Mouse (Mus musculus) kidney, adult 2 months (tissue): ENCODE data around the gene Perp. TPM values are rescaled to one million over a fixed set of nuclear protein-coding genes. Genes with fewer than 3 reads are reported as not detected.

Source experiments
- DNase-seq: peaks from one replicate; pipeline ENCODE4 v3.0.0; 2021
- H3K27ac ChIP-seq: fragments of 200-500 bp; 2 replicates; pipeline ENCODE4 v1.5.1; 2012; ENCODE audit warnings: low read depth, low read length, control low read depth, inconsistent platforms; ENCODE audit not compliant: insufficient read depth
- H3K27me3 ChIP-seq: fragments of 200-500 bp; replicated peaks from 2 replicates; pipeline ENCODE4 v1.6.1; 2012; ENCODE audit warnings: mild to moderate bottlenecking, moderate library complexity, low read length, inconsistent platforms; ENCODE audit not compliant: control insufficient read depth, insufficient read depth
- H3K36me3 ChIP-seq: fragments of 200-500 bp; 2 replicates; pipeline ENCODE4 v1.6.1; 2012; ENCODE audit warnings: mild to moderate bottlenecking, moderate library complexity, low read length, inconsistent platforms; ENCODE audit not compliant: control insufficient read depth, insufficient read depth
- H3K4me1 ChIP-seq: fragments of 200-500 bp; 2 replicates; pipeline ENCODE4 v1.6.1; 2011; ENCODE audit warnings: low read length; ENCODE audit not compliant: control insufficient read depth, insufficient read depth
- H3K4me3 ChIP-seq: fragments of 200-500 bp; 2 replicates; pipeline ENCODE4 v1.5.1; 2011; ENCODE audit warnings: mild to moderate bottlenecking, low read depth, low read length, control low read depth; ENCODE audit not compliant: insufficient read depth
- CTCF ChIP-seq: fragments of 200-500 bp; conservative IDR thresholded peaks from 2 replicates; pipeline ENCODE4 v1.5.1; 2011; ENCODE audit warnings: low read depth, mild to moderate bottlenecking, control low read depth, low read length, moderate library complexity, mixed read lengths; ENCODE audit not compliant: insufficient read depth, insufficient read length
- POLR2A ChIP-seq: fragments of 200-500 bp; IDR thresholded peaks from one replicate; pipeline ENCODE4 v1.6.1; 2011; ENCODE audit warnings: low read depth, low read length, control low read depth
- WGBS: fragments of 180-500 bp; shearing (Covaris S2); methylation state at CpG from one replicate; pipeline ENCODE4 v1.1.7; 2018; 5-methylcytosine and 5-hydroxymethylcytosine counted together
- polyA plus RNA-seq: library from polyadenylated mRNA; depleted of rRNA; stranded (reverse); fragments of >200 nt; gene quantifications from 2 replicates; pipeline ENCODE4 v1.2.3, GENCODE M21; 2012

The Perp gene
- polyA plus RNA-seq, 1 experiment: 56.2 TPM

DNA sequence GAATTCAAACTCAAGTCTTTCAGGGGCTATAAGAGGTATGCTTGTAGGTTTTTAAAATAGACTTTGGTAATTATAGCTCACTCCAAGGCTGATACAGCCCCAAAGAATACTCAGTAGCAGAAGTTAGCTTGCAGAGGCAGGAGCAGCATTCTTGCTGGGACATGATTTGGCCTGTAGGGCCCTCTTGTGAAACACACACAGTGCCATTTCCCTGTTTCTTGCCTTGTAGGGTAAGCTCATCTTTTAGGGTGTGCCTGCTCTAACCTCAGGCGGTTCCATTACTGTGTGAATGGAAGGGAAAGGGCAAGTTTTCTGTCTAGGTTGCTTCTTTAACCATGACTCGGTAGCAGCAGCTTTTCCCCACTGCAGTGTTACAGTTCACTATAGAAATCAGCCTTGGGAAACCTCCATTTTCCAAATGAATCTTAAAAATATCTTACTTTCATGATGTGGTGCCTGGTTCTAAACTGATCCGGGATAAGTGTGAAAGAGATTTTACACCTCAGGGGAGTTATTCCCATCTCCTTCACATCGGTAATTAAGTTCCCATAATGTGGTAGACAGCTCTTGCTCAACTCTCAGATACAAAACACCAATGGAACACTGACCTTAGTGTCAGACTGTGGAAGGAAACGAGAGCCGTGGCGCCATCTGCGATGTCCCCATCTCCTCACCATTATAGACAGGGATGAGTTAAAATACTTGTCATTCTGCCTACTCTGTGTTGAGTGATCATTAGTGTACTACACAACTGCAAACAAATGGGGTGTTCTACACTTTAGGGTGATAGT, 1.8 kb downstream of the Perp start:
- WGBS: 87% methylated on average over 8 of the region's 8 CpGs
- H3K27me3 ChIP-seq: no peaks in the 10 kb centered on the region
- H3K36me3 ChIP-seq: no peaks in the 10 kb centered on the region
- no peak overlapping the region for H3K27ac ChIP-seq
- peaks cover 5% of the 10 kb centered on the region; the same call in 1 of the 2 replicates for H3K4me1 ChIP-seq
- 0 out of 2 replicates have a peak, but pooled peaks have one; percentile 5 for TF ChIP-seq CTCF
- no peak for TF ChIP-seq POLR2A
- no peak overlapping the region for H3K4me3 ChIP-seq
- no peak for DNase-seq

DNA sequence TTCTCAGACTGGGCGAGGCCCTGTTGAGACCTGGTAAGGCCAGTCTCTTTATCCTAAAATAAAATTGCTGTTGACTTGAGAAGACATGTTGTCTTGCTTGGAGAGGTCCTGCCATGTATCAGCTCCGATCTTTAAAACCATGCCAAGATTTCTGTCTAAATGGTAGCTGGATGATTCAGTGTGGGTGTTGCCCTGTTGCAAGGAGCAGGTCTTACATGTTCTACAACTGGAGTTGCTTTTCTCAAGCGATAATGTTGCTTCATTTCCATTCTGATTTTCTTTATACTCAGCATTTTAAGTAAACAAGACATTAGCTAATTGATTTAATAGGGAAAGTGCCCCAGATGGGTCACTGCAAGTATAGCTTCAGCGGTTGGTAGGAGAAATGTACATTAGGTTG, 5.4 kb downstream of the Perp start:
- no peaks in the 10 kb centered on the region for H3K27me3 ChIP-seq
- H3K27ac ChIP-seq: no peak overlapping the region
- no peak for TF ChIP-seq POLR2A
- no peak for TF ChIP-seq CTCF
- 85% methylated on average over 4 of the region's 4 CpGs for WGBS
- H3K4me3 ChIP-seq: no peak overlapping the region
- H3K4me1 ChIP-seq: peaks cover 5% of the 10 kb centered on the region; the same call in 1 of the 2 replicates
- no peak for DNase-seq
- H3K36me3 ChIP-seq: no peaks in the 10 kb centered on the region

- Histone ChIP-seq H3K36me3 (no peaks in the 10 kb centered on the region; the same call in 1 of the 2 replicates), H3K27me3 (no peaks in the 10 kb centered on the region), H3K4me1 (no peaks in the 10 kb centered on the region), H3K4me3 (no peak overlapping the region), H3K27ac (no peak overlapping the region)
- DNase-seq: no peak
- TF ChIP-seq POLR2A: no peak
- 93% methylated on average over 7 of the region's 7 CpGs for WGBS
Observed at GRCm38 (mm10) chr10:18853417-18853816, 8.6 kb downstream of the Perp start.

DNA sequence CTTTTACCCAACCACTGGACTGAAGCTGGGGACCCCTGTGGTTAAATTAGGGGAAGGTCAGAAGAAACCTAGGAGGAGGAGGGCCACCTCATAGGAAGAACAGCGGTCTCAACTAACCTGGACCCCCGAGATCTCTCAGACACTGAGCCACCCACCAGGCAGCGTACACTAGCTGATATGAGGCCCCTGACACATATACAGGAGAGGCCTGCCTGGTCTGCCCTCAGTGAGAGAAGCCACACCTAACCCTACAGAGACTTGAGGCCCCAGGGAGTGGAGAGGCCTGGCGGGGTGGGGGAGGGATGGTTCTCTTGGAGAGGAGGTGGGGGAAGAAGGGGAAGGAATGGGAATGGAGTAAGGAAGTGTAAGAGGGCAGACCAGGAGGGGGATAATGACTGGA, 12.4 kb downstream of the Perp start:
- TF ChIP-seq CTCF (no peak), POLR2A (no peak)
- no peak for DNase-seq
- no peak overlapping the region for H3K4me3 ChIP-seq
- H3K27me3 ChIP-seq: no peaks in the 10 kb centered on the region
- no peaks in the 10 kb centered on the region; the same call in 1 of the 2 replicates for H3K36me3 ChIP-seq
- 86% methylated on average over 4 of the region's 4 CpGs for whole genome bisulfite sequencing
- no peaks in the 10 kb centered on the region for H3K4me1 ChIP-seq
- H3K27ac ChIP-seq: no peak overlapping the region

GRCm38 (mm10) chr10:18859632-18860031, 14.8 kb downstream of the Perp start:
- Histone ChIP-seq H3K36me3 (no peaks in the 10 kb centered on the region; the same call in 1 of the 2 replicates), H3K27ac (no peak overlapping the region), H3K4me1 (no peaks in the 10 kb centered on the region), H3K27me3 (no peaks in the 10 kb centered on the region), H3K4me3 (no peak overlapping the region)
- TF ChIP-seq POLR2A (no peak), CTCF (no peak)
- 78% methylated on average over 3 of the region's 3 CpGs for WGBS
- DNase-seq: no peak

DNA sequence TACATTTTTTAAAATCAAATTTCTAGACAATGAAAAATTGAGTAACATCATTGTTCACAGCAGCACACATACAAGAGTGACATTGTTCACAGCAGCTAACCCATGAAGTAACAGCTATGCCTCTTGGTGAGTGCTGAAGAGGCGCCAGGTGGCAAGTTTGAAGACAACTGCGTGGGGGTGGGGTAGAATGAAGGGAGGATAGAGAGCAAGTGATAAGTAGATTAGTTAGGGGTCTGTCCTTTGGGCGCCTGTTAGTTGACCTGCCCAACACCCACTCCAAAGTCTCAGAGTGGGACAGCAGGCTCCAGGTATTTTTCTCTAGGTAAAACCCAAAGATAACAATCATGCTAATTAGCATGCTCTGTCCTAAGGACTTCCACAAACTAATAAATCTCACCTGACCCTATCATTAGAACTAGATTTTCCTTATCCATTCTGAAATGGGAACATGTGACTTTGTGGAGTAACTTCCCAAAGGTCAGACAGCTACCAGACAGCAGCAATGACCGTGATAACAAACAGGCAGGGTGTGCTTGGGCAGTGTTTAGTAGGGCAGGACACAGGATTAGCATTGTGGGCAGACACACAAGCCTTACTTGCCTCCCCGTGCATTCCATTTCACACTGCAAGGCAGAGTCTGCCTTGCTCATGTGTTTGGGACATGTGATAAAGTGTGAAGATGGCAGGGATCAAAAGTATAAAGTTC, 15.5 kb downstream of the Perp start:
- no peak overlapping the region for H3K4me3 ChIP-seq
- WGBS: 73% methylated on average over 5 of the region's 5 CpGs
- H3K4me1 ChIP-seq: no peaks in the 10 kb centered on the region
- no peaks in the 10 kb centered on the region; the same call in 1 of the 2 replicates for H3K36me3 ChIP-seq
- no peak overlapping the region for H3K27ac ChIP-seq
- DNase-seq: no peak
- TF ChIP-seq CTCF (no peak), POLR2A (no peak)
- no peaks in the 10 kb centered on the region for H3K27me3 ChIP-seq

DNA sequence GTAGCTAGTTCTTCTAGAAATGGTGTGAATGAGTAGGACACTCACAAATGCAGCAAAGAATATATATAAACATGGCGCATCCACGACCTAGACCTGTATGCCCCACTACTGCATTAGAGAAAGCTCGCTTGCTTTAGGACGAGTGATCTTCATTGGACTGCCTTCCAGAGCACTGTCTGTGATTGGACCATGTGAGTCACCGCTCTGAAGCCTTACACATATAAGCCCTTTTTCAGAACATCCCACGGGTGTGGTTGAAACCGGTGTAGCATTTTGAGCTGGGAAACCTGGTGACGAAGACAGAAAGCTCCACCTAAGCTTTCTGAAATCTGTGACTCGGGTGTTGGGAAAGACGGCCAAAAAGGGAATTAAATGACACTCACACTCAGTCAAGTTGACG, 16.0 kb downstream of the Perp start:
- DNase-seq: no peak

More for the DNA sequence above, 16.0 kb downstream of the Perp start:
- no peak for TF ChIP-seq POLR2A
- no peak for TF ChIP-seq CTCF
- WGBS: 83% methylated on average over 11 of the region's 11 CpGs
- H3K4me1 ChIP-seq: no peaks in the 10 kb centered on the region
- H3K27ac ChIP-seq: no peak overlapping the region
- H3K36me3 ChIP-seq: no peaks in the 10 kb centered on the region
- H3K27me3 ChIP-seq: no peaks in the 10 kb centered on the region
- H3K4me3 ChIP-seq: no peak overlapping the region
